Mouse (Mus musculus) ES-E14 (cell line): Measurements from ENCODE around the gene Arid1a.

Experiments used
- CHD2 ChIP-seq: IDR thresholded peaks from 2 replicates; pipeline ENCODE4 v1.6.1; 2014; ENCODE audit warnings: mild to moderate bottlenecking, low read depth, low read length, inconsistent platforms
- HCFC1 ChIP-seq: IDR thresholded peaks from 2 replicates; pipeline ENCODE4 v1.6.1; 2012; ENCODE audit warnings: low read length, inconsistent platforms, borderline replicate concordance; ENCODE audit not compliant: insufficient read depth
- ZC3H11A ChIP-seq: IDR thresholded peaks from 2 replicates; pipeline ENCODE4 v1.6.1; 2012; ENCODE audit warnings: low read depth, mild to moderate bottlenecking, inconsistent platforms, low read length, borderline replicate concordance

- TF ChIP-seq ZC3H11A (no peak), HCFC1 (no peak), CHD2 (no peak)
These were observed 105.1 kb downstream of the Arid1a start for GRCm38 (mm10) chr4:133651445-133651844.
